Mouse (Mus musculus) testis, postnatal 14 days (tissue): Measurements from ENCODE around the gene Slc17a9.
A peak's percentile ranks its signal among the peaks of the same experiment; 100 is the strongest.

Experiments used
- DNase-seq: peaks from one replicate; pipeline ENCODE4 v3.0.0; 2021; ENCODE audit warnings: low spot score

Slc17a9 gene

GRCm38 (mm10) chr2:180724585-180725413 is at the start of gene Slc17a9:
Slc17a9 (plus strand) TSS chr2:180725263.
- peak; percentile 49 for DNase-seq

GRCm38 (mm10) chr2:180676706-180677105 is 48.4 kb upstream of the Slc17a9 start:
- DNase-seq = no peak

- DNase-seq = no peak
Observed at GRCm38 (mm10) chr2:180678609-180679140, 46.4 kb upstream of the Slc17a9 start.

- no peak for DNase-seq
Observed at GRCm38 (mm10) chr2:180681225-180681624, 43.8 kb upstream of the Slc17a9 start.

GRCm38 (mm10) chr2:180683524-180683923 is 41.5 kb upstream of the Slc17a9 start:
- no peak for DNase-seq

GRCm38 (mm10) chr2:180684031-180684430 is 41.0 kb upstream of the Slc17a9 start:
- DNase-seq = no peak

GRCm38 (mm10) chr2:180689841-180690240 is 35.2 kb upstream of the Slc17a9 start:
- DNase-seq = no peak

GRCm38 (mm10) chr2:180692630-180693029 is 32.4 kb upstream of the Slc17a9 start:
- DNase-seq = no peak

- DNase-seq = no peak
Observed at GRCm38 (mm10) chr2:180695176-180695575, 29.9 kb upstream of the Slc17a9 start.

GRCm38 (mm10) chr2:180700457-180700856 is 24.6 kb upstream of the Slc17a9 start:
- DNase-seq = no peak

GRCm38 (mm10) chr2:180701053-180701766 is 23.9 kb upstream of the Slc17a9 start:
- peak; percentile 71 for DNase-seq

GRCm38 (mm10) chr2:180701767-180702621 is 23.1 kb upstream of the Slc17a9 start:
- peak; percentile 94 for DNase-seq

- no peak for DNase-seq
Observed at GRCm38 (mm10) chr2:180702701-180703149, 22.3 kb upstream of the Slc17a9 start.

- no peak for DNase-seq
Observed at GRCm38 (mm10) chr2:180703175-180703574, 21.9 kb upstream of the Slc17a9 start.

GRCm38 (mm10) chr2:180703645-180704359 is 21.3 kb upstream of the Slc17a9 start:
- DNase-seq = no peak

GRCm38 (mm10) chr2:180704591-180704990 is 20.5 kb upstream of the Slc17a9 start:
- DNase-seq = no peak

- DNase-seq = no peak
Observed at GRCm38 (mm10) chr2:180705066-180705465, 20.0 kb upstream of the Slc17a9 start.

GRCm38 (mm10) chr2:180705975-180706374 is 19.1 kb upstream of the Slc17a9 start:
- no peak for DNase-seq

- no peak for DNase-seq
Observed at GRCm38 (mm10) chr2:180709023-180709922, 15.8 kb upstream of the Slc17a9 start.

- DNase-seq = peak; percentile 98
Observed at GRCm38 (mm10) chr2:180709923-180710272, 15.2 kb upstream of the Slc17a9 start, which contains the start of the genes Dido1 and Gid8. Dido1 (minus strand) TSS chr2:180709999. Gid8 (plus strand) TSS chr2:180710117.
